Mouse (Mus musculus) MEL (cell line): ENCODE data around the gene Olfr190. TPM values are rescaled to one million over a fixed set of nuclear protein-coding genes. Genes with fewer than 3 reads are reported as not detected.
"Not testable (repeated sequence)": the region's sequence is repeated elsewhere in the genome, so short reads cannot be mapped to it uniquely, and the experiment has no call there.

Source experiments
- DNase-seq: peaks from one replicate; pipeline ENCODE4 v3.0.0; 2011; ENCODE audit warnings: low read depth, low spot score
- H3K27ac ChIP-seq: 2 replicates; pipeline ENCODE4 v1.5.1; 2012; ENCODE audit warnings: low read depth, mild to moderate bottlenecking, control low read depth, low read length, moderate library complexity; ENCODE audit not compliant: control insufficient read depth
- H3K27me3 ChIP-seq, 2 experiments: fragments of 150-350 bp in 1 of 2; sonication (generic) in 1 of 2; 2 replicates each; pipeline ENCODE4 v1.6.1; 2012; ENCODE audit warnings: low read length in 2 of 2, mild to moderate bottlenecking in 2 of 2, improper control_type of control experiment in 1 of 2, moderate library complexity in 1 of 2; ENCODE audit not compliant: insufficient read depth in 2 of 2, control insufficient read depth in 1 of 2
- H3K36me3 ChIP-seq, 2 experiments: 2 replicates each; pipeline ENCODE4 v1.6.1; 2012 to 2014; ENCODE audit warnings: low read length in 2 of 2, improper control_type of control experiment in 1 of 2, inconsistent platforms in 1 of 2, mild to moderate bottlenecking in 1 of 2; ENCODE audit not compliant: insufficient read depth in 2 of 2, control insufficient read depth in 1 of 2
- H3K4me1 ChIP-seq, 2 experiments: fragments of 150-350 bp in 1 of 2; sonication (generic) in 1 of 2; 2 replicates each; pipeline ENCODE4 v1.6.1; 2012; ENCODE audit warnings: low read length in 2 of 2, improper control_type of control experiment in 1 of 2, mild to moderate bottlenecking in 1 of 2; ENCODE audit not compliant: insufficient read depth in 2 of 2, control insufficient read depth in 1 of 2
- H3K4me3 ChIP-seq, 2 experiments: fragments of 150-350 bp in 1 of 2; sonication (generic) in 1 of 2; 2 replicates each; pipeline ENCODE4 v1.5.1; 2012; ENCODE audit warnings: low read depth in 2 of 2, low read length in 2 of 2, mild to moderate bottlenecking in 2 of 2, moderate library complexity in 2 of 2, control low read depth in 1 of 2, improper control_type of control experiment in 1 of 2; ENCODE audit not compliant: control insufficient read depth in 1 of 2, insufficient read depth in 1 of 2
- H3K79me2 ChIP-seq: 2 replicates; pipeline ENCODE4 v1.6.1; 2012; ENCODE audit warnings: mild to moderate bottlenecking, low read length, moderate library complexity; ENCODE audit not compliant: control insufficient read depth, poor library complexity, insufficient read depth
- H3K9ac ChIP-seq: 2 replicates; pipeline ENCODE4 v1.6.1; 2012; ENCODE audit warnings: low read depth, mild to moderate bottlenecking, control low read depth, low read length, moderate library complexity; ENCODE audit not compliant: control insufficient read depth, poor library complexity, severe bottlenecking
- H3K9me3 ChIP-seq: fragments of 150-350 bp; sonication (generic); replicated peaks from 2 replicates; pipeline ENCODE4 v1.6.1; 2012; ENCODE audit warnings: mild to moderate bottlenecking, low read length, improper control_type of control experiment, moderate library complexity; ENCODE audit not compliant: insufficient read depth
- CHD1 ChIP-seq: IDR thresholded peaks from 2 replicates; pipeline ENCODE4 v1.6.1; 2012; ENCODE audit warnings: low read depth, mild to moderate bottlenecking, inconsistent platforms, low read length, improper control_type of control experiment
- ELF1 ChIP-seq: IDR thresholded peaks from 2 replicates; pipeline ENCODE4 v1.6.1; 2014; ENCODE audit warnings: low read depth, mild to moderate bottlenecking, inconsistent platforms, low read length, improper control_type of control experiment, moderate library complexity
- ETS1 ChIP-seq: IDR thresholded peaks from 2 replicates; pipeline ENCODE4 v1.6.1; 2012; ENCODE audit warnings: low read depth, mild to moderate bottlenecking, inconsistent platforms, low read length, improper control_type of control experiment, moderate library complexity
- GABPA ChIP-seq: IDR thresholded peaks from 2 replicates; pipeline ENCODE4 v1.6.1; 2012; ENCODE audit warnings: low read depth, mild to moderate bottlenecking, inconsistent platforms, low read length, improper control_type of control experiment, moderate library complexity
- HCFC1 ChIP-seq: IDR thresholded peaks from 2 replicates; pipeline ENCODE4 v1.6.1; 2012; ENCODE audit warnings: low read depth, mild to moderate bottlenecking, inconsistent platforms, low read length, improper control_type of control experiment, moderate library complexity
- MAX ChIP-seq: IDR thresholded peaks from 2 replicates; pipeline ENCODE4 v1.6.1; 2011; ENCODE audit warnings: low read length, improper control_type of control experiment
- MAZ ChIP-seq: IDR thresholded peaks from 2 replicates; pipeline ENCODE4 v1.6.1; 2012; ENCODE audit warnings: low read depth, mild to moderate bottlenecking, inconsistent platforms, low read length, improper control_type of control experiment
- MEF2A ChIP-seq: IDR thresholded peaks from 2 replicates; pipeline ENCODE4 v1.6.1; 2014; ENCODE audit warnings: low read depth, mild to moderate bottlenecking, inconsistent platforms, low read length, improper control_type of control experiment; ENCODE audit not compliant: poor library complexity, insufficient replicate concordance, severe bottlenecking; ENCODE audit errors: extremely low read depth
- MXI1 ChIP-seq: IDR thresholded peaks from 2 replicates; pipeline ENCODE4 v1.6.1; 2011; ENCODE audit warnings: mild to moderate bottlenecking, low read depth, low read length, improper control_type of control experiment
- POLR2A ChIP-seq, 2 experiments: IDR thresholded peaks; 2 replicates each; pipeline ENCODE4 v1.6.1; 2011 to 2012; ENCODE audit warnings: low read length in 2 of 2, mild to moderate bottlenecking in 2 of 2, control low read depth in 1 of 2, improper control_type of control experiment in 1 of 2, low read depth in 1 of 2, moderate library complexity in 1 of 2; ENCODE audit not compliant: control insufficient read depth in 1 of 2, insufficient read depth in 1 of 2, poor library complexity in 1 of 2
- POLR2AphosphoS5 ChIP-seq: IDR thresholded peaks from 2 replicates; pipeline ENCODE4 v1.6.1; 2012; ENCODE audit warnings: low read depth, borderline replicate concordance, mild to moderate bottlenecking, inconsistent platforms, low read length, moderate library complexity, mixed read lengths
- RCOR1 ChIP-seq: IDR thresholded peaks from 2 replicates; pipeline ENCODE4 v1.6.1; 2012; ENCODE audit warnings: low read depth, mild to moderate bottlenecking, inconsistent platforms, low read length, improper control_type of control experiment
- SMC3 ChIP-seq: IDR thresholded peaks from 2 replicates; pipeline ENCODE4 v1.6.1; 2011; ENCODE audit warnings: low read depth, low read length, improper control_type of control experiment
- TBP ChIP-seq: IDR thresholded peaks from 2 replicates; pipeline ENCODE4 v1.8.0; 2011; ENCODE audit warnings: low read depth, low read length, improper control_type of control experiment
- TCF12 ChIP-seq: IDR thresholded peaks from 2 replicates; pipeline ENCODE4 v1.6.1; 2014; ENCODE audit warnings: low read depth, mild to moderate bottlenecking, inconsistent platforms, low read length, improper control_type of control experiment, moderate library complexity
- USF1 ChIP-seq: IDR thresholded peaks from 2 replicates; pipeline ENCODE4 v1.6.1; 2014; ENCODE audit warnings: low read depth, mild to moderate bottlenecking, inconsistent platforms, low read length, improper control_type of control experiment, moderate library complexity
- USF2 ChIP-seq, 2 experiments: IDR thresholded peaks; 2 replicates each; pipeline ENCODE4 v1.6.1; 2011 to 2012; ENCODE audit warnings: improper control_type of control experiment in 2 of 2, low read length in 2 of 2, borderline replicate concordance in 1 of 2, inconsistent platforms in 1 of 2, low read depth in 1 of 2, mild to moderate bottlenecking in 1 of 2; ENCODE audit not compliant: insufficient read depth in 1 of 2
- ZC3H11A ChIP-seq: IDR thresholded peaks from 2 replicates; pipeline ENCODE4 v1.6.1; 2012; ENCODE audit warnings: low read depth, mild to moderate bottlenecking, inconsistent platforms, low read length, improper control_type of control experiment
- ZMIZ1 ChIP-seq: IDR thresholded peaks from 2 replicates; pipeline ENCODE4 v1.6.1; 2012; ENCODE audit warnings: low read depth, mild to moderate bottlenecking, inconsistent platforms, low read length, improper control_type of control experiment, moderate library complexity
- ZNF384 ChIP-seq: IDR thresholded peaks from 2 replicates; pipeline ENCODE4 v1.6.1; 2012; ENCODE audit warnings: low read depth, mild to moderate bottlenecking, inconsistent platforms, low read length, improper control_type of control experiment
- polyA plus RNA-seq, 2 experiments: library from polyadenylated mRNA; stranded (reverse) in 1 of 2; unstranded in 1 of 2; fragments of >175 nt in 1 of 2; fragments of >200 nt in 1 of 2; gene quantifications; 2 replicates each; pipeline versions ENCODE4 v1.2.1 to v1.2.4; 2012; ENCODE audit warnings: low replicate concordance in 2 of 2, low read depth in 1 of 2; ENCODE audit not compliant: insufficient read length in 2 of 2, insufficient read depth in 1 of 2, missing spikeins in 1 of 2
- total RNA-seq: library from RNA; depleted of rRNA; stranded (reverse); fragments of 300-350 nt; gene quantifications from 2 replicates; pipeline ENCODE4 v1.2.3, GENCODE M21; 2012

Gene Olfr190
- total and polyA plus RNA-seq, 3 experiments, result not detected

- not testable (repeated sequence) for H3K27ac ChIP-seq, H3K9me3 ChIP-seq, H3K36me3 ChIP-seq, H3K27me3 ChIP-seq, H3K4me3 ChIP-seq, H3K4me1 ChIP-seq, H3K79me2 ChIP-seq, H3K9ac ChIP-seq, DNase-seq
Observed at GRCm38 (mm10) chr16:59049286-59049685, 28.5 kb downstream of the Olfr190 start.

GRCm38 (mm10) chr16:59048860-59049259 is 28.9 kb downstream of the Olfr190 start:
- H3K79me2 ChIP-seq, result no peaks in the 10 kb centered on the region
- H3K27ac ChIP-seq, result no peak overlapping the region
- H3K9me3 ChIP-seq, result no peaks in the 10 kb centered on the region
- peaks cover 0 to 7% of the 10 kb centered on the region in 2 experiments; a peak in 2 of 4 replicates for H3K36me3 ChIP-seq
- no peaks in the 10 kb centered on the region for H3K27me3 ChIP-seq
- TF ChIP-seq TCF12 (no peak), ZC3H11A (no peak), RCOR1 (no peak), MAZ (no peak), CHD1 (no peak), SMC3 (no peak), HCFC1 (no peak), POLR2AphosphoS5 (no peak), MXI1 (no peak), TBP (no peak), MAX (no peak), ZNF384 (no peak), ELF1 (no peak), ZMIZ1 (no peak), USF1 (no peak), USF2 (IDR thresholded peaks at IDR 0.05; ENCODE audit: borderline replicate concordance in 1 of 2, insufficient read depth in 1 of 2, low read depth in 1 of 2, low read length in 2 of 2) (no peak), MEF2A (no peak), ETS1 (no peak), POLR2A (IDR thresholded peaks at IDR 0.05; ENCODE audit: control insufficient read depth in 1 of 2, insufficient read depth in 1 of 2, low read depth in 1 of 2, low read length in 2 of 2, poor library complexity in 1 of 2) (no peak), GABPA (no peak)
- no peak overlapping the region for H3K4me3 ChIP-seq
- peaks cover 0 to 3% of the 10 kb centered on the region in 2 experiments; a peak in 2 of 4 replicates for H3K4me1 ChIP-seq
- no peak for DNase-seq
- no peak overlapping the region for H3K9ac ChIP-seq
